Mouse (Mus musculus): ENCODE data around the gene Creb3.

DNA sequence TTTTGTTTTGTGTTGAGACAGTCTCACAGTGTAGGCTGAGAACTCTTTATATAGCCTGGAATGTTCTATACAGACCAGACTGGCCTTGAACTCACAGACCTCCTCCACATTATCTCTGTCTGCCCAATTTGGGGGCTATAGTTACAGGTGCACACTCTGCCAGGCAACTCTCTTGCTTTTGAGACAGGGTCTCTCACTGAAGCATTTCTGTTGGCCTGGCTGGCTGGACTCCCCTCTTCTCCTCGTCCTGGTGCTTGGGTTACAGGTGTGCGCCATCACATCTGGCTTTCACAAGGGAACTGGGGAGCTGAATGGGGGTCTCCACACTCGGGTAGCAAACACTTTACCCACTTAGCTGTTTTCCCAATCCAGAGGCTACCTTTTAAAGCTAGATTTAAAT, 29.8 kb downstream of the Creb3 start:
- TF ChIP-seq CTCF (IDR thresholded peaks at IDR 0.05; ENCODE audit: low read depth) (no peak), EP300 (IDR thresholded peaks at IDR 0.05; ENCODE audit: low read depth) (no peak)
